Mouse (Mus musculus): ENCODE data around the gene Myh14. TPM values are rescaled to one million over a fixed set of nuclear protein-coding genes. Genes with fewer than 3 reads are reported as not detected.

The Myh14 gene
- polyA plus RNA-seq, 1 experiment from 2014 or later, result 3.3 TPM

DNA sequence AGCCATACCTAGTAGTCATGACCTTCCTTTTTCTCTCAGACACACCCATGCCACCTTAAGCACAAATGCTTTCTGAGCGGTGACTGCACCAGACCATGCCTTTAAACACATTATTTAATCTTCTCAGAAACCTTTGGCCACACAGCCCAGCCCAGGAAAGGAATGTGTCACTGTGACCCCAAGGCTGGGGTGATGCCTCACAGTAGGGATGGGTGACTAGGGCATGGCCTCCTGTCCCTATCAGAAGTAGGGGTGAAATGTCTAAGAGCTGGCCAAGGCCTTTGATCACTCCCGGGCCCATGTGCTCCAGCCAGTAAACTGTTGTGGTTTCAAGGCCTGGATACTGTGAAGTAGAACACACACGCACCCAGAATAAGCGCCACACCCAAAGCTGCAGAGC, 24.6 kb upstream of the Myh14 start:
- Histone ChIP-seq H3K27me3 (0 out of 2 replicates have a peak, but pooled peaks cover 5% of the 10 kb centered on the region), H3K4me1 (replicated peaks) (peaks cover 7% of the 10 kb centered on the region; the same call in 1 of the 2 replicates), H3K4me3 (no peak overlapping the region), H3K9me3 (no peaks in the 10 kb centered on the region), H3K36me3 (no peaks in the 10 kb centered on the region), H3K4me2 (no peak overlapping the region), H3K27ac (replicated peaks) (no peak overlapping the region), H3K9ac (no peak overlapping the region)
- WGBS, result 90% methylated on average over 4 of the region's 4 CpGs
- no peak for ATAC-seq (ENCODE audit: low FRiP score, low read depth)

DNA sequence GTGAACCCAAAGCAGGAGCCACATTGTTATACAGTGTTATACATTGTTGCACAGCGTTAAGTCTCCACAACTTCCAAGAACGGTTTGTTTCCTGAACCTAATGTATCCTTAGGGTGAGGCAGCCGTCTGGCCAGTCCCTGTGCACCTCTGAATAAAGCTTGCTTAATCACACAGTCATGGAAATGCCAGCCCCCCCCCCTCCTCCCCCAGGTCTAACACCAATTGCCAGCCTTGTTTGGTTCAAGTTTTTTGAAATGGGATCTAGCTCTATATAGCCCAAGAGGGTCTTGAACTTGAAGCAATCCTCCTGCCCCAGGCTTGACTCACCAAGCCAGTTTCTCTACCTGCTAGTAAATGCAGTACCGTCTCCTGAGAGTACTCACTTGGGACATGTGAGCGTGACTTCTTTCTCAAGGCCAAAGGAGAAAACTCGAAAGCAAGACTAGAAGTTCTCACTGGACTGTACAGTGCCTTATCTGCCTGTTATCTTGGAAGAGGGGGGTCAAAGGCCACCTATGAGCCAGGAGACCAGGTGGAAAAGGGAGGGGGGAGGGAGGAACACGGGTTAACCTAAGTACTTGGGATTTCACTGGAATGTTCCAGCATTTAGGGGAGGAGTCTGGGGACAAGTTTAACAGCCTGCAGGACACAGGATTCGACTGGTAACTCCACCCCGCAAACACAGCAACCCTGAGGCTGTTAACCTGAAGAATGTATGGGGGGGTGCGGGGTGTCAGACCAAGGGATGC, 23.0 kb upstream of the Myh14 start:
- ATAC-seq (ENCODE audit: low FRiP score, low read depth), result no peak
- Histone ChIP-seq H3K9me3 (no peaks in the 10 kb centered on the region), H3K9ac (no peak overlapping the region), H3K27me3 (0 out of 2 replicates have a peak, but pooled peaks cover 5% of the 10 kb centered on the region), H3K4me2 (no peak overlapping the region), H3K4me3 (no peak overlapping the region), H3K4me1 (replicated peaks) (peaks cover 7% of the 10 kb centered on the region; the same call in 1 of the 2 replicates), H3K27ac (replicated peaks) (no peak overlapping the region), H3K36me3 (no peaks in the 10 kb centered on the region)
- 78% methylated on average over 10 of the region's 10 CpGs for WGBS

DNA sequence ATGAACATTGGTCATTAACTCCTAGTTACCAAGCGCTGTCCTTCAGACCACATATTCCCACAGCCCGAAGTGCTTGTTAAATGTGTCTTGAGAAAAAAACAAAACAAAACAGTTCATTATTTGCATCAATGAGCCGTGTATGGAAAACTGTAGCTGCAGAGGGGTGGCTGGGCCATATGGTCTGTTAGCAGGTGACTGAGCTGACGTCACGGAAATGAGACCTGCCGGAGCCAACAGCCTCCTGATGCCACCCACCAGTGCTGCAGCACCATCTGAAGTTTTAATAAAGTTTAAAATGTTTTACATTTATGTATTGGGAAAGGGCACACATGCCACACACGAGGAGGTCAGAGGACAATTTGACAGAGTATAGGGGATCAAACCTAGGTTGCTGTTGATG, 18.7 kb upstream of the Myh14 start:
- 86% methylated on average over 7 of the region's 7 CpGs for WGBS
- Histone ChIP-seq H3K4me3 (no peak overlapping the region), H3K4me2 (no peak overlapping the region), H3K9me3 (no peaks in the 10 kb centered on the region), H3K4me1 (replicated peaks) (peaks cover 13% of the 10 kb centered on the region; the same call in 1 of the 2 replicates), H3K36me3 (no peaks in the 10 kb centered on the region), H3K27ac (replicated peaks) (no peak overlapping the region), H3K9ac (no peak overlapping the region), H3K27me3 (no peaks in the 10 kb centered on the region)
- no peak for ATAC-seq (ENCODE audit: low FRiP score, low read depth)

DNA sequence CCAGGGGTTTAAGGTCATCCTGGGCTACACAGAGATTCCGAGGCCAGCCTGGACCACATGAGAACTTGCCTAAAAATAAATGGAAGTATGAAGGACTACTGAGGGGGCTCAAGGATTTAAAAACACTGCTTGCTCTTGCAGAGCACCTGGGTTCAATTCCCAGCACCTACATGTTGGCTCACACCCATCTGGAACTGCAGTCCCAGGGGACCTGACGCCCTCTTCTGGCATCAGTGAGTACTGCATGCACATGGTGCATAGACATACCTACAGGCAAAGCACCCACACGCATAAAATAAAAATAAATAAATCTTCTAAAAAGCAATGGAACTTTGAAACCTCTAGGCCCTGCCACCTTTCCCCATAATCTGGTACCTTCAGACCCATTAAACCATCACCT, 18.2 kb upstream of the Myh14 start:
- H3K36me3 ChIP-seq, result no peaks in the 10 kb centered on the region
- no peak overlapping the region for H3K4me3 ChIP-seq
- H3K9me3 ChIP-seq, result no peaks in the 10 kb centered on the region
- WGBS, result 73% methylated on average over 3 of the region's 3 CpGs
- ATAC-seq (ENCODE audit: low FRiP score, low read depth), result no peak
- H3K9ac ChIP-seq, result no peak overlapping the region
- H3K4me2 ChIP-seq, result no peak overlapping the region
- no peak overlapping the region for H3K27ac ChIP-seq (replicated peaks)
- H3K4me1 ChIP-seq (replicated peaks), result peaks cover 13% of the 10 kb centered on the region; the same call in 1 of the 2 replicates
- H3K27me3 ChIP-seq, result no peaks in the 10 kb centered on the region

DNA sequence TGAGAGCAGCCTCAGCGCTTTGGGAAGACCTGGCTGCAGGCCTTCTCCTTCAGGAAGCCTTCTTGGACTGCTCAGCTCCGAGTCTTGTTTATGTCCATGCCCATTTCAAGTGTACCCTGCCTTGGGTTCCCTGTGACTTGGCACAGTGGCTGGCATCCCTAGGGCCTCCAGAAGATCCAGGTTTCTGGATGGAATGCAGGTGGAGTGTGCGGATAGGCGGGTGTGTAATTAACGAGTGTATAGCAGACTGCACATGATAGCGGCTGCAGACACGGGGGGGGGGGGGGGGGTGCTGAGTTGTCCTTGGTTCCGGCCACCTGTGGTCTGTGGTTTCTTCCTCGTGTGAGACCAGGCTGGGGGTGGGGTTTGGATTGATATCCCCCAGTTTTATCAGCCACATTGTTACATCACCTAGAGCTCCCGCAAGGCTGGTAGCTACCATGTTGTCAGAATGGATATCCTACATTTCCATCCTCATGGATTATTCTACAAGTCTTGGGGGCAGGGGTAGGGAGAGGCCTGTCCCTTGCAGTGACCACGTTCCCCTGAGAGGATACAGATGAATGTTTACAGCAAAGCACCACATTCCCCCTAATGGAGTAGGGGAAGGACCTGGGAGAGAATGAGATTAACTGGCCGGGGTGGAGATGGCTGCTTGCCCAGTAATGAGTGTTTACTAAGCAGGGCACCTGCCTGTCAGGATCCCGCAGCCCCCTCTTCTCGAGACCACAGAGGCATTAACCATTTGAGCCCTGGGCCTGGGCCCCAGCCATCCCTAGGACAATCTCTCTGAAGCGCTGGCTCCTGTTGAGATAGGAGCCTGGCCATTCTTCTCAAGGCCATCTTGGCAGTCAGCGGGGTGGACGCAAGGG, 15.1 kb upstream of the Myh14 start:
- H3K9ac ChIP-seq, result no peak overlapping the region
- 0 out of 2 replicates have a peak, but pooled peaks have one; percentile 59 for ATAC-seq (ENCODE audit: low FRiP score, low read depth)

DNA sequence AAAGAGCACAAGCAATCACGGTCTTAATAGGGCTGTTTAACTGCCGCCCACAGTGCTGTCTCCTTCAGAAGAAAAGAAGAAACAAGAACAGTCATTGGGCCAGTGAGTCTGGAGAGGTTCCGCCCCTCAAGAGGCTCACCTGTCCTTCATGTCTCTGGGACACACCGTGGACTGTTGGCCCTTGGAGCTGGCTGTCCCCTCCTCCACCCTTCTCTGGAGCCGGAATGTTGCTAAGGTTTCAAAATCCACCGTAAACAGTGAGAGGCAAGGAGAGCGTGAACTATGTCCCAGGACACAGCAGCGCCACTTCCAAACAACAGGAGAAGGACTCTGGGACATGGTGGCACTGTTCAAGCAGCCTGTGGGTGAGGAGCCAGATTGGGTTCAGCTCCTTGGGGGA, 13.0 kb upstream of the Myh14 start:
- no peaks in the 10 kb centered on the region for H3K9me3 ChIP-seq
- H3K4me2 ChIP-seq, result no peak overlapping the region
- 87% methylated on average over 8 of the region's 8 CpGs for WGBS
- no peaks in the 10 kb centered on the region for H3K27me3 ChIP-seq
- ATAC-seq (ENCODE audit: low FRiP score, low read depth), result no peak
- peaks cover 13% of the 10 kb centered on the region; the same call in 1 of the 2 replicates for H3K4me1 ChIP-seq (replicated peaks)
- no peaks in the 10 kb centered on the region for H3K36me3 ChIP-seq
- no peak overlapping the region for H3K27ac ChIP-seq (replicated peaks)
- no peak overlapping the region for H3K9ac ChIP-seq
- H3K4me3 ChIP-seq, result no peak overlapping the region

More for the DNA sequence above, 15.1 kb upstream of the Myh14 start:
- Histone ChIP-seq H3K36me3 (no peaks in the 10 kb centered on the region), H3K4me1 (replicated peaks) (peaks cover 13% of the 10 kb centered on the region; the same call in 1 of the 2 replicates), H3K27me3 (no peaks in the 10 kb centered on the region), H3K4me2 (no peak overlapping the region), H3K9me3 (no peaks in the 10 kb centered on the region), H3K27ac (replicated peaks) (no peak overlapping the region), H3K4me3 (no peak overlapping the region)
- 54% methylated on average over 17 of the region's 17 CpGs for WGBS

DNA sequence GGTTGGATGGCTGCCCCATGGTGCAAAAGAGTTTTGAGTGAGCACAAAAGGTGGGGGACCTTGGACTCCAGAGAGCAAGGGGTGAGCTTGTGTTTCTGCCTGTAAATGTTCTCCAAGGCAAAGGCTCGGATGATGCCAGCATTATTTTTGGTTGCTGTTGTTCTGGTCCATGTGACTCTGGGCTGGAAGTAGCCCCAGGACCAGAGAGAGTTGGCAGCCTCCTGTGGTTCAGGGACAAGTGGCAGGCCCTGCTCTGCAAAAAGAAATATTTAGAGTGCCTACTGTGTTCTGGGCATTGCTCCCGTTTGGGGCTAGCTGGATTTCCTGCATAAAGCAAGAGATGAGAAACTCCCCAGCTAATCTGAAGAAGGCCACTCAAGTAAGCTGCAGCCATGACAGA, 6.0 kb upstream of the Myh14 start:
- Histone ChIP-seq H3K27me3 (peaks cover 10% of the 10 kb centered on the region; the same call in 1 of the 2 replicates), H3K4me2 (no peak overlapping the region), H3K36me3 (no peaks in the 10 kb centered on the region), H3K27ac (replicated peaks) (0 out of 2 replicates have a peak overlapping the region, but pooled peaks have one; percentile 20), H3K9ac (no peak overlapping the region), H3K9me3 (no peaks in the 10 kb centered on the region), H3K4me1 (replicated peaks) (no peaks in the 10 kb centered on the region), H3K4me3 (no peak overlapping the region)
- 0 out of 2 replicates have a peak, but pooled peaks have one; percentile 42 for ATAC-seq (ENCODE audit: low FRiP score, low read depth)
- 51% methylated on average over 2 of the region's 2 CpGs for WGBS

DNA sequence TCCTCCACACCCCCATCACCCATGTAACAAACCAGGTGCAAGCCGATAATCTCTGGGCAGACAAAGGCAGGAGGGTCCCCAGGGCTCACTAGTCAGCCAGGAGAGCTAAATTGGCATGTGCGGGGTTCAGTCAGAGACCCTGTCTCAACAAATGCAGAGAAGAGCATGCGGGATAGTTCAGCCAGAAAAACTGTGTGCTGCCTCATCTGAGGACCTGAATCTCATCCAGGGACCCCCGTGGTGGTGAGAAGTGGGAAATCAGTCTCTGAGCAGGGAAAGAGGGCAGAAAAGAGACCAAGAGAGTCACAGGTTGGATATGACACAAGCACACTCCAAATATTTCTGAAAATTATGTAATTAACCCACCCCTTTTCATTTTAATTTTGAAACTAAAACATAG, 5.5 kb upstream of the Myh14 start:
- H3K36me3 ChIP-seq, result no peaks in the 10 kb centered on the region
- H3K4me3 ChIP-seq, result no peak overlapping the region
- no peak overlapping the region for H3K4me2 ChIP-seq
- 47% methylated on average over 4 of the region's 4 CpGs for WGBS
- no peak for ATAC-seq (ENCODE audit: low FRiP score, low read depth)
- peaks cover 10% of the 10 kb centered on the region; the same call in 1 of the 2 replicates for H3K27me3 ChIP-seq
- H3K9me3 ChIP-seq, result no peaks in the 10 kb centered on the region
- H3K27ac ChIP-seq (replicated peaks), result no peak overlapping the region
- no peak overlapping the region for H3K9ac ChIP-seq
- peaks cover 3% of the 10 kb centered on the region for H3K4me1 ChIP-seq (replicated peaks)

DNA sequence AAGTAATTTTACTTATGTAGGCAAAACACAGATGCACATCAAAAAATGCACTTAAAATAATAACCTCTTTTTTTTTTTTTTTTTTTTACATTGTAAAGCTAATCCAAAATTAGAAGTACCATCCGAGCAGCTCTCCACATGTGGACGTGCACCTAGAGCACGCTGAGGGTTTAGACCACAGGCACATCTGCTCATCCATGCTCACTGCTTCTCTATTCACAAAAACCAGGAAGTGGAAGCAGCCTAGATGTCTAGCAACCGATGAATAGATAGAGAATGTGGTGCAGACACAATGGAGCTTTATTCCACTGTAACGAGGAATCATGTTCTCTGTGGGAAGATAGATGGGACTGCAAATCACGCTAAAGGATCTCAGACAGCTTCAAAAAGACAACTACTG, 4.5 kb upstream of the Myh14 start:
- ATAC-seq (ENCODE audit: low FRiP score, low read depth), result no peak
- 51% methylated on average over 6 of the region's 6 CpGs for WGBS
- Histone ChIP-seq H3K9ac (no peak overlapping the region), H3K27ac (replicated peaks) (no peak overlapping the region), H3K4me2 (no peak overlapping the region), H3K9me3 (no peaks in the 10 kb centered on the region), H3K4me1 (replicated peaks) (peaks cover 10% of the 10 kb centered on the region), H3K27me3 (peaks cover 15% of the 10 kb centered on the region), H3K36me3 (no peaks in the 10 kb centered on the region), H3K4me3 (no peak overlapping the region)

DNA sequence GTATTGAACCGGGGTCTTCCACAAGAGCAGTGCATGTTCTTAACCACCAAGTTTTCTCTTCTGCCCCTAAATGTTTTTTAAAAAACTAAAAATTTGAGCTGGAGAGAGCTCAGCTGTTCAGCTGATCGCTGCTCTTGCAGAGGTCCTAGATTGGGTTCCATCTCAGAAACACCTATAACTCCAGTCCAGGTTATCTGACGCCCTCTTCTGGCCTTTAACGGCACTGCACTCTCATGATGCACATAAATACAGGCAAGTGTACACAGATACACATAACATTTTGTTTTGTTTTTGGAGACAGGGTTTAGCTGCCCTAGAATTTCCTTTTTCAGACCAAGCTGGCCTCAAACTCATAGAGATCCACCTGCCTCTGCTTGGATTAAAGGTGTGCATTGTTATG, 3.9 kb upstream of the Myh14 start:
- WGBS, result 81% methylated on average over 4 of the region's 4 CpGs
- no peaks in the 10 kb centered on the region for H3K36me3 ChIP-seq
- no peak overlapping the region for H3K9ac ChIP-seq
- H3K27me3 ChIP-seq, result peaks cover 19% of the 10 kb centered on the region
- H3K4me1 ChIP-seq (replicated peaks), result peaks cover 10% of the 10 kb centered on the region
- H3K27ac ChIP-seq (replicated peaks), result no peak overlapping the region
- no peak overlapping the region for H3K4me3 ChIP-seq
- H3K9me3 ChIP-seq, result no peaks in the 10 kb centered on the region
- ATAC-seq (ENCODE audit: low FRiP score, low read depth), result no peak
- no peak overlapping the region for H3K4me2 ChIP-seq

DNA sequence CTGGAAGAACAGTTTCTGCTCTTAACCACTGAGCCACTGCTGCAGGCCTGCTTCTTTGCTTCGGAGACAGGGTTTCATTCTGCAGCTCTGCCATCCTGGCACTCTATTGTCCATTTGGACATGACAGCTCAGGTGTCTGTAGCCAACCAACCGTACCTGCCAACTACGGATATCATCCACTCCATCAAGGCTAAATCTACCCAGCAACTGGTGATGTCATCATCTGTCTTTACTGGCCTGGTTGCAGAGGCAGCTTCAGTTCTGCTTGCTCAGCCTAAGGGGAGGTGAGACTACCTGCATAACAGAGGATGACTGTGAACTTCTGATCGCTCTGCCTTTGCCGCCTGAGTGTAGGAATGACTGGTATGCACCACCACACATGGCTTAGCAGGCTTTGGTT, 1.6 kb upstream of the Myh14 start:
- WGBS, result 80% methylated on average over 5 of the region's 5 CpGs

DNA sequence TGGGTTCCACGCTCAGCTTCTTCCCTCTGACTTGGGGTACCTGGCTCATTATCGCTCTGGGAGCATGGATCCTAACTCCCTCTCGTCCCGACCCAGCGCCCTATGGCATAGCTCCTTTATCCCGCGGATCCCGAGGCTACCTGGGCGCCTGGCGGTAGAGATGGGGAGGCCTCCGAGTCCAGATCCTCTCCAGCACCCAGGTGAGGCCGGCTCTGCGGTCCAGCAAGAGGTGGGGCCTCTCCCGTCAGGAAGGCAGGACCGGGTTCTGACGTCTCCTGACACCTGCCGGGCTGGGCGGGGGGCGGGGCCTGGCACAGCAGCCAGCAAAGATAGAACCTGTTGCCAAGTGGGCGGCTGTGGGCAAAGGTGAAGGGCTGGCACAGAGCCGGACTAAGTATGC, 1.5 kb downstream of the Myh14 start:
- H3K4me2 ChIP-seq, result no peak overlapping the region
- no peak overlapping the region for H3K9ac ChIP-seq
- H3K4me1 ChIP-seq (replicated peaks), result peaks cover 10% of the 10 kb centered on the region
- H3K27me3 ChIP-seq, result peaks cover 28% of the 10 kb centered on the region
- no peaks in the 10 kb centered on the region for H3K9me3 ChIP-seq
- H3K27ac ChIP-seq (replicated peaks), result no peak overlapping the region
- no peak for ATAC-seq (ENCODE audit: low FRiP score, low read depth)
- H3K36me3 ChIP-seq, result no peaks in the 10 kb centered on the region
- H3K4me3 ChIP-seq, result no peak overlapping the region
- 20% methylated on average over 21 of the region's 21 CpGs for WGBS

More for the DNA sequence above, 1.6 kb upstream of the Myh14 start:
- H3K36me3 ChIP-seq, result no peaks in the 10 kb centered on the region
- no peak overlapping the region for H3K4me2 ChIP-seq
- H3K9me3 ChIP-seq, result no peaks in the 10 kb centered on the region
- no peak overlapping the region for H3K4me3 ChIP-seq
- no peak overlapping the region for H3K27ac ChIP-seq (replicated peaks)
- peaks cover 28% of the 10 kb centered on the region for H3K27me3 ChIP-seq
- peaks cover 10% of the 10 kb centered on the region for H3K4me1 ChIP-seq (replicated peaks)
- no peak for ATAC-seq (ENCODE audit: low FRiP score, low read depth)
- no peak overlapping the region for H3K9ac ChIP-seq
